Mouse (Mus musculus) spleen, adult 2 months (tissue): ENCODE data around the gene Ttc6. TPM values are rescaled to one million over a fixed set of nuclear protein-coding genes. Genes with fewer than 3 reads are reported as not detected.

Experiments
- DNase-seq, 2 experiments: peaks; one replicate each; pipeline versions ENCODE4 v3.0.0 to v3.0.0-alpha.2; 2012 to 2021; ENCODE audit warnings: low spot score in 2 of 2, low read depth in 1 of 2
- H3K27ac ChIP-seq: fragments of 200-500 bp; 2 replicates; pipeline ENCODE4 v1.5.1; 2012; ENCODE audit warnings: low read length, inconsistent platforms; ENCODE audit not compliant: insufficient read depth
- H3K27me3 ChIP-seq: fragments of 200-500 bp; 2 replicates; pipeline ENCODE4 v1.6.1; 2012; ENCODE audit warnings: mild to moderate bottlenecking, moderate library complexity, low read length, inconsistent platforms; ENCODE audit not compliant: control insufficient read depth, insufficient read depth
- H3K36me3 ChIP-seq: fragments of 200-500 bp; 2 replicates; pipeline ENCODE4 v1.6.1; 2012; ENCODE audit warnings: mild to moderate bottlenecking, low read length, inconsistent platforms; ENCODE audit not compliant: control insufficient read depth, insufficient read depth
- H3K4me1 ChIP-seq: fragments of 200-500 bp; 2 replicates; pipeline ENCODE4 v1.6.1; 2011; ENCODE audit warnings: inconsistent platforms; ENCODE audit not compliant: control insufficient read depth, insufficient read depth, insufficient read length
- H3K4me3 ChIP-seq: fragments of 200-500 bp; 2 replicates; pipeline ENCODE4 v1.5.1; 2011; ENCODE audit warnings: mild to moderate bottlenecking, inconsistent platforms; ENCODE audit not compliant: insufficient read depth, insufficient read length; ENCODE audit errors: extremely low read depth
- CTCF ChIP-seq: fragments of 200-500 bp; IDR thresholded peaks from 2 replicates; pipeline ENCODE4 v1.5.1; 2011; ENCODE audit warnings: mild to moderate bottlenecking, inconsistent platforms; ENCODE audit not compliant: insufficient read depth, insufficient read length, insufficient replicate concordance; ENCODE audit errors: extremely low read depth
- POLR2A ChIP-seq: fragments of 200-500 bp; IDR thresholded peaks from 2 replicates; pipeline ENCODE4 v1.6.1; 2011; ENCODE audit warnings: low read depth, low read length, inconsistent platforms
- WGBS: fragments of 180-500 bp; shearing (Covaris S2); methylation state at CpG from one replicate; pipeline ENCODE4 v1.1.7; 2018; 5-methylcytosine and 5-hydroxymethylcytosine counted together
- polyA plus RNA-seq: library from polyadenylated mRNA; depleted of rRNA; stranded (reverse); fragments of >200 nt; gene quantifications from 2 replicates; pipeline ENCODE4 v1.2.3, GENCODE M21; 2012

Gene Ttc6
- polyA plus RNA-seq, 1 experiment = 0.04 TPM

DNA sequence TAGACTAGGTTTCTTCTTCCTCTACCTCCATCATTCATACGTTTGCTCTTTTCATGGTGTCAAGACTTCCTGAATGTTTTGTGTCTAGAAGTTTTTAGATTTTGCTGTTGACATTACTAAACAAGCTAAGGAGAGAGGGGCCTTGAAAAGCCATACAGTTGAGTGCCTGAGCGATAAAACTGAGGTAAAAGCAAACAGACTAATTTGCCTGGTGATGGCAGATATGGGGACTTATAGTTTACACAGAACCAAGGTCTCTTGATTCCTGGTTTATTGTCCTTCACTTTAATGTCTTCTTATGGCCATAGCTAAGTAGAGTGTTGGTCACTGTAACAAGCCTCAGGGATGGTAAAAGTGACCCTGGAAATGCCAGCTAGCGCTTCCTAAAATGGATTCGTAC, 51.2 kb downstream of the Ttc6 start:
- H3K4me3 ChIP-seq = no peak overlapping the region
- no peaks in the 10 kb centered on the region for H3K36me3 ChIP-seq
- H3K4me1 ChIP-seq = no peaks in the 10 kb centered on the region
- no peak for DNase-seq
- no peak for TF ChIP-seq CTCF
- TF ChIP-seq POLR2A = no peak
- 91% methylated on average over 4 of the region's 4 CpGs for WGBS
- H3K27me3 ChIP-seq = no peaks in the 10 kb centered on the region
- H3K27ac ChIP-seq = no peak overlapping the region

DNA sequence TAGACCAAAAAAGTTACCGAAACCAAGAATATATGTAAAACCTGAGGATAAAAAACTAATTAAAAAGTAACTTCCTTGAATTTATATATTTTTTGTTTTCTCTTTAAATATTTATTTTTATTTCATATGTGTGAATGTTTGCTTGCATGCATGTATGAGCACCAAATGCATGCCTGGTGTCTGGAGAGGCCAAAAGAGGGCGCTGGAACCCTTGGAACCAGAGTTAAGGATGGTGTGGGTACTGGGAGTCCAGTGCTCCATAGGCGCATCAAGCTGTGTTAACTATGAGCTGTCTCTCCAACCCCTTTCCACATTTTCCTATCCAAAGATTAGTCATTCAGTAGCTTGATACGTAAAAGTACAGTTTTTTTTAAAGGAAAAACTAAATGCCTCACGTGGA, 58.1 kb downstream of the Ttc6 start:
- no peak for DNase-seq
- WGBS = 75% methylated on average over 5 of the region's 5 CpGs

GRCm38 (mm10) chr12:57623264-57623663, 59.4 kb downstream of the Ttc6 start:
- WGBS = 85% methylated on average over 7 of the region's 7 CpGs

More for the DNA sequence above, 58.1 kb downstream of the Ttc6 start:
- Histone ChIP-seq H3K36me3 (no peaks in the 10 kb centered on the region), H3K27ac (no peak overlapping the region), H3K27me3 (no peaks in the 10 kb centered on the region), H3K4me3 (no peak overlapping the region), H3K4me1 (no peaks in the 10 kb centered on the region)
- no peak for TF ChIP-seq POLR2A
- TF ChIP-seq CTCF = no peak

DNA sequence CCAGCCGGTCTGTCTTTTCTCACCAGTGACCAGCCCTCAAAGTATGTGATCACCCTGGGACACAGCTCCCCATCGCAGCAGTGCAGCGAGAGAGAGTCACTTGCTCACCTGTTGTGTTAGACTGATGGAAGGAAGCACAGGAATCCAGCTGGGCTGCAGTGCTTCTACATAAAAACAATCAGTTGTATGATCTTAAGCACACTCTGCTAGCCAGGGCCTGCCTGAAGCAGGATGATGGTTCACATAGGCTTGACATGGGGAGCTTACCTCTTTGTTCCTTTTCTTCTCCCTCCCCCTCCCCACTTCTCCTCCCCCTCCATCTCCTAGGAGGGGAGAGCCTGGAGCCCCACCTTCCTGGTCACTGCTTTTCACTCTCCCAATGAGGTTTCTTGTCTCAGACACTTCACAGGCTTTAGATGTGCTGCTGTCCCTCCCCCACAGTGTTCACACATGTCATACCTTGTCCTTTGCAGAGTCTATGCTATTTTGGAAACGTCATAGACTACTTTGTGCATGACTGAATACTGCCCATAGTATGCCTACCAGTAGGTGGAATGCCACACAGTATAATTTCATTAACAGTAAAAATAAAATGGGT, 60.2 kb downstream of the Ttc6 start:
- Histone ChIP-seq H3K27me3 (no peaks in the 10 kb centered on the region), H3K4me3 (no peak overlapping the region), H3K27ac (no peak overlapping the region), H3K4me1 (no peaks in the 10 kb centered on the region), H3K36me3 (no peaks in the 10 kb centered on the region)
- no peak for DNase-seq
- TF ChIP-seq CTCF (no peak), POLR2A (no peak)
- WGBS = 57% methylated on average over 4 of the region's 4 CpGs

More at GRCm38 (mm10) chr12:57623264-57623663, 59.4 kb downstream of the Ttc6 start:
- DNase-seq = no peak
- no peak for TF ChIP-seq POLR2A
- Histone ChIP-seq H3K27ac (no peak overlapping the region), H3K4me1 (no peaks in the 10 kb centered on the region), H3K27me3 (no peaks in the 10 kb centered on the region), H3K4me3 (no peak overlapping the region), H3K36me3 (no peaks in the 10 kb centered on the region)

- DNase-seq = no peak
- Histone ChIP-seq H3K27me3 (no peaks in the 10 kb centered on the region), H3K27ac (no peak overlapping the region), H3K36me3 (no peaks in the 10 kb centered on the region), H3K4me1 (no peaks in the 10 kb centered on the region), H3K4me3 (no peak overlapping the region)
- TF ChIP-seq CTCF (no peak), POLR2A (no peak)
- WGBS = 78% methylated on average over 4 of the region's 4 CpGs
These were observed 86.1 kb downstream of the Ttc6 start for GRCm38 (mm10) chr12:57650011-57650410.

DNA sequence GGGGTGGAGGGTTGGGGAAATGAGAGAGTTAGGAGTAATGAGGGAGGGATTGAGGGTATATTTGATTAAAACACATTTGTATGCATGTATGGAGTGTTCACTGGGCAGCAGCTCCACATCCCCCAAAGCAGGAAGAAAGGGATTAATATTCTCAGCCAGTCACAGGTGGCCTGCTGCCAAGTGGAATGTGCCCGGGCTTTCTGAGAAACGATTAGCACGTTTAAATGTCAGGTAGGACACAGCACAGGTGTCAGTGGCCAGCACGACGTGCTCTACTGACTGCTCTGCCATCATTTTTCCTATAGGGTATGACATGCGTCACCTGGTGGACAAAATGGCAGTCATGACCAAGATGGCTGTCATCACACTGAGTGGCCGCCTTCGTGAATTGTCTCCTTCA, 86.8 kb downstream of the Ttc6 start:
- WGBS = 90% methylated on average over 8 of the region's 8 CpGs
- Histone ChIP-seq H3K4me3 (no peak overlapping the region), H3K27ac (no peak overlapping the region), H3K36me3 (no peaks in the 10 kb centered on the region), H3K27me3 (no peaks in the 10 kb centered on the region), H3K4me1 (no peaks in the 10 kb centered on the region)
- no peak for DNase-seq
- no peak for TF ChIP-seq CTCF
- TF ChIP-seq POLR2A = no peak

DNA sequence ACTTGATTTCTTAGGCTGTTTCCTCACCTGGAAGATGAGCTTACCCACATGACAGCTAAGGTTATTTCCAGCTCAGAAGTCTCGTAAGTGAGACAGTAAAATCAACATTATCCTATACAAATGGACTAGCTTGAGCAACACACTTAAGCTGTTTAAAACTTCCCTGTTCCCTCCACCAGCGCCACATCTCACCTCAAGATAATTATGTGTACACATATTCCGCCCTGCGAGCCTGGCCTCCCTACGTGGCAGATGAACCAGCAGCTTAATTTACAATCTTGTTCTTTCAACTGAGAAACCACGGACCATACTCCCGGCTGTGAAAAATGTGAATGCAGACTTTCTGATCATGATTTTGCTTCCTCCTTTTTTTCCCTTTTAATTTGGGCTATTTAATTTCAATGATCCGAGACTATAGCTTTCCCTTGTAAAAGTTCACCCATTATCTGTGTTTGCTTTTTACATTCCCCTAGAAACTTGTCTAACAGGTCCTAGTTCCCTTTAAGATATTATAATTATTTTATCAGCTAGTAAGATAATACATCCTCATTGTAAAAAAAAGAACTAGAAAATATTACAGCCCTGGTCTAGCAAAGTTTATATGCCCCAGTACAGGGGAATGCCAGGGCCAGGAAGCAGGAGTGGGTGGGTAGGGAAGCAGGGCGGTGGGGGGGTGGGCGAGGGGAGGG, 99.2 kb downstream of the Ttc6 start:
- Histone ChIP-seq H3K27me3 (no peaks in the 10 kb centered on the region), H3K4me3 (no peak overlapping the region), H3K4me1 (no peaks in the 10 kb centered on the region), H3K36me3 (no peaks in the 10 kb centered on the region), H3K27ac (no peak overlapping the region)
- no peak for DNase-seq
- no peak for TF ChIP-seq POLR2A
- no peak for TF ChIP-seq CTCF
- 50% methylated on average over 10 of the region's 10 CpGs for WGBS
